Mouse (Mus musculus) midbrain, embryonic 11.5 days (tissue): ENCODE results near the gene Krt25. TPM values are rescaled to one million over a fixed set of nuclear protein-coding genes. Genes with fewer than 3 reads are reported as not detected.

Experiments
- polyA plus RNA-seq: library from polyadenylated mRNA; unstranded; fragments of >200 nt; fragmentation: Nextera tagmentation; extraction: Ambion mirVana; gene quantifications from 2 replicates; pipeline ENCODE4 v1.2.1, GENCODE M21; 2014

The Krt25 gene
- polyA plus RNA-seq, 1 experiment from 2014 or later, result not detected

Other genes starting within 250 kb of the Krt25 start
- 0.23 and 0.67 TPM in 2 replicates for gene Tns4, start 233.6 kb downstream of the Krt25 start, polyA plus RNA-seq
- gene Ccr7, start 167.9 kb downstream of the Krt25 start, polyA plus RNA-seq, result 0.41 TPM in 1 of 2 replicates, not detected in the other
- 184 and 194 TPM in 2 replicates for gene Smarce1, start 91.9 kb downstream of the Krt25 start, polyA plus RNA-seq
- 0.40 and 0.68 TPM in 2 replicates for gene Krt222, start 78.9 kb downstream of the Krt25 start, polyA plus RNA-seq
- gene Krt24, start 37.7 kb downstream of the Krt25 start, polyA plus RNA-seq, result not detected in 2 replicates
- 0.68 and 0.94 TPM in 2 replicates for gene Krt26, start 15.0 kb upstream of the Krt25 start, polyA plus RNA-seq
- gene Krt27, start 28.2 kb upstream of the Krt25 start, polyA plus RNA-seq, result not detected in 2 replicates
- gene Krt28, start 52.0 kb upstream of the Krt25 start, polyA plus RNA-seq, result 0.26 and 0.61 TPM in 2 replicates
- gene Krt10, start 66.4 kb upstream of the Krt25 start, polyA plus RNA-seq, result 31.6 and 38.3 TPM in 2 replicates
- gene Krt12, start 99.3 kb upstream of the Krt25 start, polyA plus RNA-seq, result not detected in 2 replicates
- 0.11 and 0.42 TPM in 2 replicates for gene Krt20, start 115.2 kb upstream of the Krt25 start, polyA plus RNA-seq
- gene Krt23, start 170.2 kb upstream of the Krt25 start, polyA plus RNA-seq, result 0.14 TPM in 1 of 2 replicates, not detected in the other
- gene Krt39, start 198.4 kb upstream of the Krt25 start, polyA plus RNA-seq, result not detected in 2 replicates
- not detected in 2 replicates for gene Krt40, start 220.2 kb upstream of the Krt25 start, polyA plus RNA-seq
- gene Krtap3-3, start 227.9 kb upstream of the Krt25 start, polyA plus RNA-seq, result not detected in 2 replicates
- not detected in 2 replicates for gene Krtap3-2, start 233.9 kb upstream of the Krt25 start, polyA plus RNA-seq
- gene Gm11939, start 236.5 kb upstream of the Krt25 start, polyA plus RNA-seq, result not detected in 2 replicates
- gene Krtap3-1, start 243.7 kb upstream of the Krt25 start, polyA plus RNA-seq, result not detected in 2 replicates